Comparison of ENCODE assay signal across 20 mouse cellular contexts in the genomic region with DNA sequence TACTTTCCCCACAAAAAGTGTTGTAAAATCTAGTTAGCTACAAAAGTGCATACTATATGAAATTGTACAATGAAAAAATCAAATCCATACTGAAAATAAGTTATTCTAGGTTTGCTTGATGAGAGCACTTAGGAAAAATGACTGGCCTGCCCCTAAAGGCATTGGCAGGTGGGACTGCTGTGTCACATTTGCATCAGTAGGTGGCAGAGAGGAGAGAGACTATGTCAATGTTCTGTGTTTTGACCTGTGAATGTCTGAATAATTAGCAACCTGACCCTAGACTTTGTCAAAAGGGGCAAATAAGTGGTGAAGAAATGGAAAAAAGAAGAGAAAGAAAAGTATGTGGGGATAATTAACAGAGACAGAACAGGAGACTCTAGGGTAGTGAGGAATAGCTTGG.
DNase-seq lines count a peak whose midpoint lies in the region; TF ChIP-seq lines count a peak whose summit lies in the region.
"Had no signal": no experiment of that assay in that cellular context is flagged by ENCODE, and none has a peak within 500 bp of the region (broad histone marks: within the 10 kb centered on the region; RNA-seq: fewer than 3 reads in every experiment).

No protein-coding gene starts in this region.

- TF ChIP-seq POLR2A in spleen, adult 2 months (IDR thresholded peaks at IDR 0.05; ENCODE audit: low read depth, low read length), result no peak

- TF ChIP-seq CTCF in spleen, adult 2 months (IDR thresholded peaks at IDR 0.05; ENCODE audit: extremely low read depth, insufficient read depth, insufficient read length, insufficient replicate concordance), result peak; percentile 6; the same call in 1 of the 2 replicates

- H3K4me3 ChIP-seq in spleen, adult 2 months (ENCODE audit: extremely low read depth, insufficient read depth, insufficient read length), result no peak overlapping the region
- H3K4me3 ChIP-seq: embryonic facial prominence, embryonic 12.5 days; embryonic facial prominence, embryonic 15.5 days; gastrocnemius, adult 2 months; hindbrain, embryonic 12.5 days; hindbrain, embryonic 15.5 days had no signal

- H3K4me1 ChIP-seq in spleen, adult 2 months (ENCODE audit: control insufficient read depth, insufficient read depth, insufficient read length), result no peaks in the 10 kb centered on the region
- H3K4me1 ChIP-seq: embryonic facial prominence, embryonic 12.5 days; embryonic facial prominence, embryonic 15.5 days; hindbrain, embryonic 12.5 days; hindbrain, embryonic 15.5 days had no signal

- DNase-seq in spleen, adult 2 months (ENCODE audit: low read depth in 1 of 2, low spot score in 2 of 2), result peak in 1 of 2 experiments; percentile 13
- no peak for DNase-seq in spleen, adult 12 weeks (ENCODE audit: low spot score)
- peak; percentile 9 for DNase-seq in ES-CJ7 (ENCODE audit: low read depth, low spot score)
- peak; percentile 2 for DNase-seq in ZHBTc4 (ENCODE audit: low read depth, low spot score)
- no peak for DNase-seq in lung, postnatal 36 days
- DNase-seq in embryo, embryonic 11 days, result no peak
- no peak for DNase-seq in layer of hippocampus, postnatal 36 days
- DNase-seq: adrenal gland, postnatal 10 days; adrenal gland, postnatal 36 days; cerebellum, adult 18-20 months; cerebellum, adult 9-10 months; cerebellum, postnatal 14 days; forebrain, postnatal 0 days; gastrocnemius, adult 2 months; gastrocnemius, postnatal 14 days; heart, adult 11 months had no signal

- H3K27me3 ChIP-seq in spleen, adult 2 months (ENCODE audit: control insufficient read depth, insufficient read depth, low read length), result no peaks in the 10 kb centered on the region
- H3K27me3 ChIP-seq: embryonic facial prominence, embryonic 12.5 days; embryonic facial prominence, embryonic 15.5 days; hindbrain, embryonic 12.5 days; hindbrain, embryonic 15.5 days had no signal

- no peak overlapping the region for H3K27ac ChIP-seq in spleen, adult 2 months (ENCODE audit: insufficient read depth, low read length)
- H3K27ac ChIP-seq: embryonic facial prominence, embryonic 12.5 days; embryonic facial prominence, embryonic 15.5 days; gastrocnemius, adult 2 months; hindbrain, embryonic 12.5 days; hindbrain, embryonic 15.5 days had no signal

- H3K36me3 ChIP-seq in spleen, adult 2 months (ENCODE audit: control insufficient read depth, insufficient read depth, low read length), result no peaks in the 10 kb centered on the region
- H3K36me3 ChIP-seq: embryonic facial prominence, embryonic 12.5 days; embryonic facial prominence, embryonic 15.5 days; hindbrain, embryonic 12.5 days; hindbrain, embryonic 15.5 days had no signal

Comparison
In these comparisons a context has a peak if more than half of its experiments do, and no peak if none do; other contexts are left out.
1. DNase-seq: peak in ES-CJ7 (single experiment) and ZHBTc4 (single experiment); none in spleen, adult 12 weeks (single experiment), lung, postnatal 36 days (single experiment), embryo, embryonic 11 days (single experiment) and layer of hippocampus, postnatal 36 days (0 of 2).